Mouse (Mus musculus) right cerebral cortex, postnatal 10 days (tissue): ENCODE measurements around the gene Sirt2.

Source experiments
- DNase-seq, 2 experiments: peaks; one replicate each; pipeline ENCODE4 v3.0.0; 2021; ENCODE audit warnings: low spot score in 2 of 2

Sirt2 gene

GRCm38 (mm10) chr7:28816201-28816600, 49.7 kb downstream of the Sirt2 start:
- no peak for DNase-seq

- DNase-seq = no peak
Measured at GRCm38 (mm10) chr7:28816920-28817319, 50.4 kb downstream of the Sirt2 start.

- DNase-seq = no peak
Measured at GRCm38 (mm10) chr7:28817524-28817923, 51.0 kb downstream of the Sirt2 start.

GRCm38 (mm10) chr7:28817957-28818356, 51.4 kb downstream of the Sirt2 start:
- DNase-seq = no peak

- no peak for DNase-seq
Measured at GRCm38 (mm10) chr7:28818436-28818835, 51.9 kb downstream of the Sirt2 start.

- DNase-seq = no peak
Measured at GRCm38 (mm10) chr7:28818861-28819452, 52.4 kb downstream of the Sirt2 start.

GRCm38 (mm10) chr7:28819571-28819970, 53.0 kb downstream of the Sirt2 start:
- DNase-seq = no peak

- peak in 1 of 2 experiments; percentile 21 for DNase-seq
Measured at GRCm38 (mm10) chr7:28820358-28821260, 54.1 kb downstream of the Sirt2 start.

GRCm38 (mm10) chr7:28821261-28821831, 54.8 kb downstream of the Sirt2 start:
- DNase-seq = peak; percentile 47 to 62

GRCm38 (mm10) chr7:28822556-28822955, 56.0 kb downstream of the Sirt2 start:
- peak in 1 of 2 experiments; percentile 39 for DNase-seq

GRCm38 (mm10) chr7:28822993-28823903, 56.7 kb downstream of the Sirt2 start:
- no peak for DNase-seq

- DNase-seq = no peak
Measured at GRCm38 (mm10) chr7:28823932-28824331, 57.4 kb downstream of the Sirt2 start.

- DNase-seq = peak; percentile 94 to 95
Measured at GRCm38 (mm10) chr7:28824941-28825685, 58.6 kb downstream of the Sirt2 start, which contains the start of gene Ech1. TSS of gene Ech1 (plus strand) at chr7:28825217.

- DNase-seq = peak in 1 of 2 experiments; percentile 38
Measured at GRCm38 (mm10) chr7:28825686-28826401, 59.3 kb downstream of the Sirt2 start.

GRCm38 (mm10) chr7:28826402-28826772, 59.9 kb downstream of the Sirt2 start:
- no peak for DNase-seq

- peak; percentile 81 to 88 for DNase-seq
Measured at GRCm38 (mm10) chr7:28827338-28827737, 60.8 kb downstream of the Sirt2 start.

- no peak for DNase-seq
Measured at GRCm38 (mm10) chr7:28829821-28830220, 63.3 kb downstream of the Sirt2 start.

- DNase-seq = no peak
Measured at GRCm38 (mm10) chr7:28830981-28831380, 64.4 kb downstream of the Sirt2 start.

GRCm38 (mm10) chr7:28831411-28832125, 65.0 kb downstream of the Sirt2 start:
- no peak for DNase-seq

GRCm38 (mm10) chr7:28832137-28832536, 65.6 kb downstream of the Sirt2 start:
- no peak for DNase-seq
